Mouse (Mus musculus) cerebellum, adult 2 months (tissue): ENCODE data around the gene Dffb.

Source experiments
- CTCF ChIP-seq: fragments of 200-500 bp; IDR thresholded peaks from 2 replicates; pipeline ENCODE4 v1.5.1; 2011; ENCODE audit warnings: low read depth, mild to moderate bottlenecking, control low read depth, low read length, moderate library complexity, borderline replicate concordance; ENCODE audit not compliant: insufficient read depth
- POLR2A ChIP-seq: fragments of 200-500 bp; IDR thresholded peaks from 2 replicates; pipeline ENCODE4 v1.6.1; 2011; ENCODE audit warnings: low read length, control low read depth, borderline replicate concordance; ENCODE audit not compliant: insufficient read depth

DNA sequence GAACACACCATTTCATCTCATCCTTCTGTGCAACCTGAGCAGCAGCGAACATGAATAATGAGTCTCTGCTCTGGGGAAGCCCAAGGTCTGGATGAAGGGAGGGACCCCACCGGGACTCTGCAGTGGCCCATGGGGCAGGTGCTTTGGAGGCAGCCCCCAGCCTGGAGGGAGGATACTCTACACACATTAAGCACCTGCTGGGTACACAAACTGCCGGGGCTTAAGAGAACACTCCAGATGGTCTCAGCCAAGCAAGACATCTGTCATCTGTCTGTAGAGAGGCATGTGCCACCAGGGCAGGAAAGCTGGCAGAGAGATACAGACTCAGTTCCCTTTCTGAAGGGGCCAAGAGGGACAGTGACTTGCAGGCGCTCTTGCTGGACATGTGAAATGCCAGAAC lies 45.0 kb downstream of the Dffb start:
- TF ChIP-seq CTCF (no peak), POLR2A (no peak)
